Mouse (Mus musculus) adrenal gland, postnatal 14 days (tissue): ENCODE measurements around the gene Map2k5. TPM values are rescaled to one million over a fixed set of nuclear protein-coding genes. Genes with fewer than 3 reads are reported as not detected.
A peak's percentile ranks its signal among the peaks of the same experiment; 100 is the strongest.

Experiments used
- DNase-seq: peaks from one replicate; pipeline ENCODE4 v3.0.0; 2021; ENCODE audit warnings: mixed read lengths
- total RNA-seq: library from RNA; stranded (reverse); gene quantifications from 2 replicates; pipeline ENCODE4 v1.2.3, GENCODE M21; 2021

Gene Map2k5
- total RNA-seq, 1 experiment from 2014 or later: 30.4 TPM

DNA sequence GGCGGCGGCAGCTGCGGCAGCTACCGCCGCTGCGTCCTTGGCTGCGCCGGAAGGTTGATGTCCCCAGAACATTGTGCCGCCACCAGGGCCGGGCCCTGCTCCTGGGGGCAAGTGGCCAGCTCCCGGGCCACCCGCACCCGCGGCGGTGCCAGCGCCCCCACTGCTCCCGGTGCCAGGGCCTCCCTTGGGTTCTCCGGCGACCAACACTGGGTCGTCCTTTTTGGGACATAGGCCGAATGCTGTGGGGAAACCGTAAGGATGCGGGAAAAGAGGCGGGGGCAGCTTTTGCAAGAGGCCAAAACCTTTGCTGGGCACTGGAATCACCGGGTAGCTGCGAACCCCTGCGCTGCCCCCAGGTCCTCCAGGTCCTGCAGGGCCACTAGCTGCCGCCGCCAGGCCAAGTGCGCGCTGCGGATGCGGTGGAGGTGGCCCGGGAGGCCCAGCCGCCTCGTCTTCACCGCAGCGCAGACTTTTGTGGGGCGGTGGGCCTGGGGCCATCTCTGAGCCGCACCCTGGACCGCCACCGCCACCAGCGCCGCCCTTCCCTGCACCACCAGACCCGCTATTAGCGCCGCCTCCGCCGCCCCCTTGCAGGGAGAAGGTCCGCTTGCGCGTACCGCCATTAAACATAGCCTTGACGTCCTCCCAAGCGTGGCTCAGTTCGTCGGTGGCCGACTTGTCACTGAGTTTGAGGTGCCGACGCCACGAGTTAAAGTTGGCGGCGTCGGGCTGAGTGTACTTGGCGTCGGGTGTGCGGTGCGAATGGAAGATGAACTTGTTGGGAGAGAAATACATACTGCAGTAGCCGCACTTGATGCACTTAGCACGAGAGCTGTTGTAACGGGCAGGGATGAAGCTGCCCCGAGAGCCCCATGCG is 232.2 kb downstream of the Map2k5 start:
- no peak for DNase-seq

DNA sequence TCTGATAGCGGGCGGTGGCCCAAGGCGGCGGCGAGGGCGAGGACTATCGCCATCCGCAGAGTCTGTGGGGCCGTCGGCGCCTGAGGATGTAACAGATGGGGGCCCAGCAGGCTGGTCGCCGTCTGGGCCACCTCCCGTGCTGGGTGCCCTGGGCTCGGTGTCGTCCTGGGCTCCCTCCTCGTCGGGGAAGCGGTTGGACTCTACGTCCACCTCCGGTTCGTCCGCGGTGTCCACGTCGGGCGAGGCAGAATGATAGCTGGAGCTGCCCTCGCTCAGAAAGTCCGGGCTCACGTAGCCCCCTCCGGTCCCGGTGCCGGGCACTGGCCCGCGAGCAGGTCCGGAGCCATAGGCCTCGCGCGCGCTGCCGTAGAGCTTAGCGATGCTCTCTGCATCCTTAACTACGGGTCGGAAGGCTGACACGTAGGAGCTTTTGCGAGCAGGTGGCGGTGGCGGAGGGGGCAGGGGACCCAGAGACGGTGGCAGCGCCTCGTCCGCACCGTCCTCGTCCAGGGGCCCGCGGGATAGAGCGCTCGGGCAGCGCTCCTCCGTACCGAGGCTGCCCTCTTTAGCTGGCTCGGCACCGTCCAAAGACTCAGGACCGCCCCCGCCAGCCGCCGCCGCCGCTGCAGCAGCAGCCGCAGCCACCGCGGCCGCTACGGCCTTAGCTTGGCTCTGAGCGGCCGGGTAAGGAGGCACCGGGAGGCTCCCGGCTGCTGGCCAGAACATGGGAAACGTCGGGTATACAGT is 233.0 kb downstream of the Map2k5 start:
- no peak for DNase-seq

DNA sequence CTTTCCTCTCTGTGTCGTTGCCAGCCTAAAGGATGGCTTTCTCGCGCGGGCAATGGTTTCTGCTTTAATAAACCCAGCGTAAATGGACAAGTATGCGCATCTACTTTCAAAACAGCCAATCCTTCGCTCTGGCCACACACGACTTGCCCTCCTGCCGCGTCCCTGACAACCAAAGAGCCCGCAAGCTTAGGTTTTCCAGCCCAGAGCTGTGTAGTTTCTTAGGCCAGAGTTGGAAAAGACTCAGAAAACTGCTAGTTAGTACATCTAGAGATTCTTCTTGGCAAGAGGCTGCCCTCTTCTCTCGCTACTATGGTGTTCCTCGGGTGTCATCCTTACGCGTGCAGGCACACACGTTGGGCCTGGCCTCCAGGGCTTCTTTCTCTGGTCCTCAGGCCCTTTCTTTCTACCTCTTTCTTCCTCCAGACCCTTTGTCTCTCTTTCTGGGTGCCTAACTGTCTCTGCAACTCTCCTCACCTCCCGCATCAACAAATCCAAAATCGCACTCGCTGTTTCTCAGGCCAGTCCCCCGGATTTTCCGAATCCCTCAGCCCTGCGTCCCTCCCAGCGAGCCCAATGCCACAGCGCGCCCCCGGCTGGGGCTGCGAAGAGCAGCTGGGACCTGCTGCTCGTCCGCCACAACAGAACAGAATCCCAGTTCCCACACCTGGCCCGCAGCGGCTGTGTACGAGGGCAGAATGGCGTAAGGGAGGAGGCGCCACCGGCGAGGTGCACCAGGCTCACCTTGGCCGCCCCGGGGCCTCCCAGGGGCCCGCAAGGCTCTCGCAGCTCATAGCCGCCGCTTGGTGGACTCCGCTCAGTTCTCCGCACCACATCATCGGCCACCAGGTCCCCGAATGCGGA is 233.8 kb downstream of the Map2k5 start:
- no peak for DNase-seq

DNA sequence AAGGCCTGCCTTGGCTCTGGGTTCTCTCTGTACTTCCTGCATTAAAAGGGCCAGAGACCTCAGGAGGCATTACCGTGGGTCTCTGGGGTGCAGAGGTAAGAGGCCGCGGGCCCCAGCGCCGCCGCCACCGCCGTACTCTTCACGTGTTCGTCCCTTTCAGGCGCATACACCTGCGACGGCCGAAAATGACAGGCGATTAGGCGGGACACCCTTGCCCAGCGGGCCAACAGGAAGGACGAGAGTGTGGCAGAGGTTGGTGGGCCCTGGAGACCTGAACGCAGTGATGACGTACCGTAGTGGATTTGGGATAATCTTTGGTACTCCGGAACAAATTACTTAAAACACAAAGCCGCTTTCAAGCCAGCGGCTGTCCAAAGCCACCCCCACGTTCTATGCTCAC is 234.5 kb downstream of the Map2k5 start:
- DNase-seq: no peak

DNA sequence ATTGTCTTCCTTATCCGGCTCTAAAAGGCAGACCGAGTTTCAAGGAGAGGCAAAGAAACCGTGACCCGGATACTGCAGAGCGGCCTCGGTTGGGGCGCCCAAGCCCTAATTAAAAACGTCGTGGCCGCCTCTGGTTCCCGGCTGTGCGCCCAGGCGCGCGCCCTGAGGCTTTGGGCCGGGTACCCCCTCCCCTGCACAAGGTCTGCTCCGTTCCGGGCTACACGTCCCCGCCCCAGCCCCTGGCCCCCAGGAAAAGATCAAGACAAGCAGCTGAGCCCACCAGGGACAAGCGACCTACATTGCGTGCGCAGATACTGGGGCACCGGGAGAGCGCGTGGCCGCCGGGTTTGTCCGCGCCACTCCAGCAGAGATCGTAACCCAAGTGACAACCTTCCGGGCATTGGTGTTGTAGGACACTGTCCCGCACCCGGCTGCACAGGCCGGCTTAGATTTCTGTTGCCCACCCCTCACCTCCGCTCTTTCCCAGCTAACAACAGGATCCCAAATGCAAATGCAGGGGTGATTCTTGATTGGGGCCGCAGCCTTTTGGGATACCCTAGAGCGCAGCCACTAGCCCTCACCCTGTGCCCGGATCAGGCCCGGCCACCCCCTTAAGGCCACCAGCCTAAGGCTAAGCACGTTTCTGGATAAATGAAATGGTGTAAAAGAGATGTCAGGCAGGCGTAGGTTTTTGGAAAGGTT is 235.2 kb downstream of the Map2k5 start:
- DNase-seq: no peak

DNA sequence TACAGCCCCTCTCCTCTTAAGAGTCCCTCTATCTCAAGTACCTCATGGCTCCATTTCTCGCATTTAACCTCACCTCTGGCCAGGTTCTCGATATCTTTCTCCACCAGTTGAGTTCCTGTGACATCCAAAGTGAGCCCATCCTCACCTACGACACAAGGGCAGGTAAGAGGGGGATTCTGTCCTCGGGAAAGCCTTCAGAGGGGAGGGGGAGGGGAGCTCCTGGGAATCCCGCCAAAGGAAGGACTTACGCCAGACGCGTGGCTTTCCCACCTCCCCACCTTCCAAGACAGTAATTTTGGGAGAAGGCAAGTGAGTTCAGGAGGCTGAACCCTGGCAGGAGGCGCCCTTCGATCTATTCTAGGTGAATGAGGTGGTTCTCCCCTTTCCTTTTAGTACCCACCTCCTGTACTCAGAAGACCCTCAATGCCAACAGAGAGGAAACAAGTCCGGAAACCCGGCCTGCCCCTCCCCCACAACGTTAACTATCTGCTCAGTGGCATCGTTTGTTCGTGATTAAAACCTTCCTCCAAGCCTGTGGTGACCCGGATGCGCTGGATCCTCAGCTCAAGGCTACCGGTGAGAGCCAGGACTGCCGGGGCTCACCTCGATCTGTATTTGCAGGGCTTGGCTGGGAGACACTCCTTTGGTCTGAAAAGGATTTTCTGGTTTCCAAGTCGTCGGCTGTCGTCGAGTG is 235.9 kb downstream of the Map2k5 start:
- no peak for DNase-seq

DNA sequence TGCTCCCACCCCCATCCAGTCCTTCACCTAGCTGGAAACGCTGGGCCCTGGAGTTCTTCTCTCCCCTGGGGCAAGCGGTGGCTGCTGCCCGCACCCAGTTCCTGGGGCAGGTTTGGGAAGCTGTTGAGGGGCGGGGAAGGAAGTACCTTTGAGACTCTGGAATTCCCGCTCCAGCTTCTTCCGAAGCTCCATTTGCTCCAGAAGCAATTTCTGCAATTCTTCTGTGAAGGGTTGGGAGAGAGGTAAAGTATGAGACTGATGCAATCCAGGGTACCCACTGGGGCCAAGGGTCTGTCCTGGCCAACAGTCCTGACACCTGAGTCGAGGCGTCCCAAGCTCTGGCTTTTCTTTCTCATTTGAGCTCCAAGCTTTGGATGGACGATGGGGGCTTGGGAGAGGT is 237.5 kb downstream of the Map2k5 start:
- DNase-seq: no peak

DNA sequence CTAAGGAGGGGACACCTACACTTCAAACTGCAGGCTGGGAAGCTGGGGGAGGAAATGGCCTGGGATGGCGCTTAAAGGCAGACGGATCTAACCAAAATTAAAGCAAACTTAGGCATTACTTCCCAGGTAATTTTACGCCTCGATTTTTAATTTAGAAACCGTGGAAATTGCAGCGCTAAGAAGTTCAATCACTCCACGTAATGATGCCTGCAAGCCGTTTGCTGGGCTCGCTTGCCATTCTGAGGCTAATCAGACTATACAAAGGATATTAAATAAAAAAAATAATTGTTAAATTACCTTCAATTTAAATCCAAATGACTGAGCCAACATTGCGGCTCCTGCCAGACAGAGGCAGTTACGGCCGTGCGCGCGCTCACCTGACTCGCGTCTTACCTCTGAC is 238.0 kb downstream of the Map2k5 start:
- no peak for DNase-seq

DNA sequence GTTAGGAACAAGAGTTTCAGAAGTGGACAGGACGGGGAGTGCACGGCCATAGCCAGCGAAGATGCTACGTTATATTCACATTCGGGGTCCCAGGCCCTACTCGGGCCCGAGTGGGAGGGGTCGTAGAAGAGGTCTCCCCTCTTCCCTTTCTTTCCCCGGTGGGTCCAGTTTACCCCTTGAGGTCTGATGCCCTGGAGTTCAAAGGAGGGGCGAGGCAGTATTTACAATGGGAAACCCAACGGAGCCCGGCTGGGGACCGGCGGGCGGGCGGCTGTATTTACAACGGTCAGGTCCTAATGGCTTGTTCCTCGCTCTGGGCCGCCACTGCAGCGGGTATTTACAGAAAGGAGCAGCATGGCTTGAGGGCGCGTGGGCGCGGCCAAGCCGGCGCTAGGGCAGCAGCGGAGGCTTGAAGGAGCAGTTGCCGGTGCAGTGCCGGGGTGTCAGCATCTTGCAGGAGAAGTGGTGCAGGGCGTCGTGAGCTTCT is 239.2 kb downstream of the Map2k5 start:
- no peak for DNase-seq

DNA sequence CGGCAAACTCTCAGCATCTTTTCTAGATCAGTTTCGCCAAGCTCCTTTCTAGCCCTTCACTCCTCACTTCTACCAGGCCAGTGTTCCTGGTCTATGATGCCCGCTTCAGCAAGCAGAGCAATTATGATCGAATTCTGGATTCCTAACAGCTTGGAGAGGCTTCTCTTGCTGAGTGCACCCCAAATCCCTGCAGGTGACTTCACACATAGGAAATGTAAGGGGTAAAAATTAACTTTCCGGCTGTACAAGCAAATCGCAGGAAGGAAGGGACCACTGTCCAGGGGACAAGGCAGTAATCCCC is 240.1 kb downstream of the Map2k5 start:
- DNase-seq: no peak

DNA sequence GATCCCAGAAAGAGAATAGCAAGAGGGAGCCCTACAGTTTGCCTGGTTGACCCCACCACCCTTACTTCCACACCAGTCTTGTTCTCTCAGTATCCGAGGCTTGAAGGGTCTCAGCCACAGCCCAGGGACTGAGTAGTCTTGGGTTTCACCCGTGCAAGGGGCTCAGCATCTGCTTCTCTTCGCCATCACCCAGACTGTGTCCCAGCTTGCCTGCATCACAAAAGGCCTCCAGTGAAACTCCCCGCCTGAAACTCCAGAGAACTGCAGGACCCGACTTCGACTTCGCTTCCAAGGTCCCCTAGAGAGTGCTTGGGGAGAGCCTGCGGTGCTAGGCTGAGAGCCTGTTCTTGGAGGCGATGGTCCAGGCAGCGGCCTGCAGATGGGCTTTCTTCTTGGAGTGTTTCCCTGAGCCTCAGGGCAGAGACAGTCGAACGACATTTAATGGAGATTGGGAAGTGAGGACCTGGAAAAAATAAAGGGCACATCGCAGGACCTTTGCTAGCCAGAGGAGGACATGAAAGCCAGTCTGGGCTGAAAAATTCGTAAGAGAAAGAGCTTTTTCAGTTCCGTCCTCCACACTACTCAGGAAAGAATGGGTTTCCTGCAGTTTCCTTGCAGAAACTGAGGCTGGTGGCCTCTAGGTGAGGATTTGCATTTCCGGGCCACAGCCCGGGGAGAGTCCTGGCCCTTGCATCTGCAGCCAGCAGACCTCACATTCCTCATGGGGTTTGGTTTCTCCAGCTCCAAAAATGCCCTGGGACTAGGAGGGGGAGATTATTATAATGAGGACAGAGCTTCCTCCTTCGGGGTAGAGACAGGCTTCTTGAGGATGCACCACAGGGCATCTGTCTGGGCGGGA is 240.7 kb downstream of the Map2k5 start:
- no peak for DNase-seq

DNA sequence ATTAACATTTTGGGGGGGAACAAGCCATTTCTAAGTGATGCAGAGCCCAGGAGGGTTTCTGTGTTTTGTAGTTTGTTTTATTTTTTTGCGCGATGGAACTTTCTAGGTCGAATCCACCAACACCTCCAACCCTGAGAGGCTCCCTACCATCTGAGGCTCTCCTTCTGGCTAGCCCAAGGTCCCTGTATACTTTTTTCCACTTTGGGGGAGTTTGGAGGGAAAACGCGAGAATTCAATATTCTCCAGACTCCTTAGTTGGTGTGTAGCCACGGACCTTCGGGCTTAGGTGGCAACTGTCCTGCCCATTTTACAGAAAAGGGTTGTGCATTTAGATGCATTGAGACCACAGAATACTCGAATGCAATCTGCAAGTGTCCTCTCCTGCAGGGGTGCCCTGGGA is 241.5 kb downstream of the Map2k5 start:
- DNase-seq: no peak

DNA sequence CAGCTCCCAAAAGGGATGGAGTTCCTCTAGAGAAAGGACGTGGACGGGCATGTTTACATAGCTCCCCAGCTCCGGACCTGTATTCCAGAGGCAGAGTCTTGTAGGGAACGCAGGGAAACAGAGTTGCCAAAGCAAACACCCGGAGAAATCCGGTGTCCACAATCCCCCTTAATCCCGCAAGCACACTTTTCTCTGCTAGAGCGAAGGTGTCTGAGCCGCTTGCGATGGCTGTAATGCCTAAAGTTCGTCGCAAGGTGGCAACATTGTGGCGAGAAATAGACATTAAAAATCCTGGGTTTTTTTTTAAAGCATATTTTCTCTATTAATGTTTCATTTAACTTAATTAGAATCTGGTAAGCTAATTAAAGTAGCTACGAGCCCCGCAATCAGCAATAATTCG is 241.9 kb downstream of the Map2k5 start:
- peak; percentile 68 for DNase-seq

DNA sequence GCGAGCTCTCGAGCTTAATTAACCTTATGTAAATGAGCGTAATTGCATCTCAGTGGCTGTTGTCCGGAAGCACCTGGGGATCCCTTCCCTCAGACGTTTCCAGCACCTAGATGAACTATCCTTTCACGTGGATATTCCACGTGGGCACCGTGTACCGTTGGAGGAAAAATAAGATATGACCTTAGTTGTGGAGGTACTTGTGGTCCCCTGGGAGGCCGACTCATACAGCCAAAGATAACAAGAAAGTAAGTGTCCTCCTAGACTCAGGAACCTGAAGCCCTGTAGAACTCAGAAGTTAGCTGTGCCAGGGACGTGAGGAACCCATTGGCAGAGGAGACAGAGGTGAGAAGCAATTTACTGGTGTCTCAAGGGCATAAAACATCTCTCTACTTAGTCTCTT is 242.3 kb downstream of the Map2k5 start:
- no peak for DNase-seq

DNA sequence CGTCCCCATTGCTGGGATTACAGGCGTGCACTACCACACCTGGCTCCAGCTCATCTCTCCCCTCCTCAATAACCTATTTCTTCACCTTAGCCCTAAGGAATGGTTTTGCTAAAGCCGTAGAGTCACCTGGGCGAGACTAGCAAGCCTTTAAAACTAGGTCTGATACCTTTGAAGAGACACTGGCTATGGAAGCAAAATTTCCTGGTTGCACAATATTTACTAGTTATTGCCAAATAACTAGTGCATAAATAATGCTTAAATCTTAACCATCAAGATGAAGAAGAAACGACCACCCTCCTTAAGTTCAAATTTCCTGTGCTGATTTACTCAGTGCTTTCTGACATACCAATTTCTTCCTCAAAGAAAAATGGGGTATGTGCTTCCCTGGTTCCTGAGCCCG is 244.0 kb downstream of the Map2k5 start:
- no peak for DNase-seq

DNA sequence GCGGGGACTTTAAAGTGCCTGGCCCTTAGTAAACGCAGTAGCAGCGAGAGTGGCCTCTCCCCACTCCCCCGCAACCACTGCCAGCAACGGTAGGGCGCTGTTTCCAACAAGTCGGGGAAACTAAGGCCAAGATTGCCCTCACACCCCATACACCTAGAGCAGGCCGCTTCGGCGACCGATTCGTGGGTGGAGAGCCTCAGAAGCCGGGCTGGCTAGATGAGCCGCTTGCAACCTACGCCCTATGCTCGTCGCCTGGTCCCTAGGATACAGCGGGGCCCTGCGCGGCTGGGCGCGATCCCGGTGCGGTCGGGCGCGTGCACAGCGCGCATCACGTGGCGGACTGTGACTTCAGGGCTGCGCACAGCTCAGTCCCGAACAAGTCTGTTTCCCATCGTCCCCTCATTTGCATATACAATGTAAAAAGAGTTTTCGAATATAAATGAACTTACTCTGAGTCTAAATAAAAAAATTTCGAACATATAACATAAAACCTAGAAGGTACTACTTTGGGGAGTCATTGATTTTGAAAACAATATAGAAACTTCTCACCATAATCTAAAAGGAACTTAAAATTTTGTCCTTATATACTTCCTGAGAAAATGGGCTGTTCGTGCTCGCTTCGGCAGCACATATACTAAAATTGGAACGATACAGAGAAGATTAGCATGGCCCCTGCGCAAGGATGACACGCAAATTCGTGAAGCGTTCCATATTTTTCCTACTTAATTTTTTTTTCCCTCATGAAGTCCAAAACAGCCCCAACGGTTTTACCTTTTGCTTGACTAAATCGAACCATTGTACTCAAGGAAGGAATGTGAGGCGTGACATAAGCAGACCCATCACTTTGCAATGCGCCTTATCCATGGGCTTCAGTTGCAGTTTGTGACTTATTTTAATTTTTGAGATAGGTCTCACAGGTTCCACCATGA is 244.8 kb downstream of the Map2k5 start:
- DNase-seq: peak; percentile 96

DNA sequence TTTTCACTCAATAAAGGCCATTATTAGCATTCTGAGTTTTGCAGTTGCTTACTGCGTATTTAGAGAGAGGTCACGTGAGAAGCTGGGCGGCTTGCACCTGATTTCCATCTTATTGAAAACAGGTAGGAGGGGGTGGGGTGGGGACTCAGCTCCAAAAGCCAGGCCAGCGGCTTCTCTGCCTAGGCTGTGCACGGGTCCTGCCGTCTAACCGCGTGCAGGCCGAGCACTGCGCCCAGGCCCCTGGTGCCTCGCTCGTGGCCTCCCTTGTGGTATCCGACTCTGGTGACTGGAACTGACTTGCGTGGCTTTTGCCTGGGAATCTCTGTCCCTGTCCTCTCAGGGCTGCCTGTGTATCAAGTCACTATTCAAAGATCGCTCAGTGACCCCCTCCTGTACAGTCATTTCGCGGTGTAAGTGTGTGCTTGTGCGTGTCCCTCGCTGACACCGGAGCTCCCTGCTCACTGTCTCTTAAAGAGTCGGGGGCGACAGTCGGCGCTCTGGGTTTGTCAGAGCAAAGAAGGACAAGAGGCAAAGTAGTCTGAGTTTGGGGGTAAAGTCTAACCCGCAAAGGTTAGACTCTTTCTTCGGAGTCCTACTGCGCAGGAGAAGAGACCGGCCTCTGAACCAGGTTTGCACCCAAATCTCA is 245.6 kb downstream of the Map2k5 start:
- DNase-seq: peak; percentile 55

DNA sequence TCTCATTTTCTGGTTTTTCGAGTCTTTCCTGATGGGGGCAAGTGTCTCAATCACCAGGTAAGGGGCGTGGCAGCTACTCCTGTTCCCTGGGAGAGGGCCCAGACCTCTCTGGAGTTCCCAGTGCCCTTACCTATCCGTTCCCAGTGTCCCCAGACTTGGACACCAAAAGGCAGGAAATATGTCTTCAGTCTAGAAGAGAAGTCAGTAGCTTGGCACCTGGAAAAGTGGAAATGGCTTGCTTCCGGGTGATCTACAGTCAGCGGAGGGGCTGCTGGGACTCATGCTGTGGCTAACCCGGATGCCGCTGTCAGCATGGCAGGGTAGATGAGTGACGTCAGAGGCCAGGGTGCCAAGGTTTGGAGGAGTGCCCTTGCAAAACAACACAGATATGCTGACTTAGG is 248.1 kb downstream of the Map2k5 start:
- DNase-seq: no peak

DNA sequence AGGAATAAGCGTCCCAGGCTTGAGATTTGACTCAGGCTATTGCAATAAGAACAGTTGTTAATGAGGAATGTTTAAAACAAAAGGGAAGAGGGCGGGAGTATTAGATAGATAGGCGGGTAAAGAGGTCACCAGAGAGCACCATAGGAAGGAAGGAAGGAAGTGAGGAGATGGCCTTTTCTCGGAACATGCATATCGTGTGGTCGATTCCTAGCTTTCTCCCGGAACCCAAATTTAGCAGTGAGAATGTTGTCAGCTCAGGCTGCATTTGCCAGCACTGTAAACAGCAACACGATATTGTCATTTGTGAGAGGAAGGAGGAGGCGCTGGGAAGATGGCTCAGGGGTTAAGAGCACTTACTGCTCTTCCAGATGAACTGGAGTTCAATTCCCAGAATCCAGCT is 253.2 kb downstream of the Map2k5 start:
- no peak for DNase-seq
